Mouse (Mus musculus): Measurements from ENCODE around the gene Wdr12. TPM values are rescaled to one million over a fixed set of nuclear protein-coding genes. Genes with fewer than 3 reads are reported as not detected.

Gene Wdr12
- 30.0 TPM for polyA plus RNA-seq (2015; fragmentation: Illumina TruSeq; extraction: RNeasy Lipid Tissue Mini Kit (QIAGEN cat#74804); ENCODE audit: low read depth, low replicate concordance)

GRCm38 (mm10) chr1:60098024-60098781 is at the start of gene Wdr12, which contains the start of gene Carf:
TSS of gene Wdr12 (minus strand) at chr1:60098645.
TSS of gene Carf (plus strand) at chr1:60098247.

GRCm38 (mm10) chr1:60042796-60043469 is 55.5 kb downstream of the Wdr12 start, which contains the start of gene Ica1l:
TSS of gene Ica1l (minus strand) at chr1:60043184.

Other genes with a start within 250 kb of the Wdr12 start
- 29.6 TPM for gene Fam117b, start 185.6 kb downstream of the Wdr12 start, polyA plus RNA-seq (2015; fragmentation: Illumina TruSeq; extraction: RNeasy Lipid Tissue Mini Kit (QIAGEN cat#74804); ENCODE audit: low read depth, low replicate concordance)
- 35.7 TPM for gene Ica1l, start 55.5 kb downstream of the Wdr12 start, polyA plus RNA-seq (2015; fragmentation: Illumina TruSeq; extraction: RNeasy Lipid Tissue Mini Kit (QIAGEN cat#74804); ENCODE audit: low read depth, low replicate concordance)
- gene Carf, start 398 bp downstream of the Wdr12 start, polyA plus RNA-seq (2015; fragmentation: Illumina TruSeq; extraction: RNeasy Lipid Tissue Mini Kit (QIAGEN cat#74804); ENCODE audit: low read depth, low replicate concordance): 11.9 TPM
- 7.4 TPM for gene Nbeal1, start 82.0 kb upstream of the Wdr12 start, polyA plus RNA-seq (2015; fragmentation: Illumina TruSeq; extraction: RNeasy Lipid Tissue Mini Kit (QIAGEN cat#74804); ENCODE audit: low read depth, low replicate concordance)
- 16.2 TPM for gene Cyp20a1, start 244.7 kb upstream of the Wdr12 start, polyA plus RNA-seq (2015; fragmentation: Illumina TruSeq; extraction: RNeasy Lipid Tissue Mini Kit (QIAGEN cat#74804); ENCODE audit: low read depth, low replicate concordance)